Mouse (Mus musculus) urinary bladder, adult 18-20 months (tissue): ENCODE measurements around the gene Mcmbp.
"Not testable (repeated sequence)": the region's sequence is repeated elsewhere in the genome, so short reads cannot be mapped to it uniquely, and the experiment has no call there.

Experiments
- DNase-seq, 2 experiments: peaks; one replicate each; pipeline ENCODE4 v3.0.0; 2022; ENCODE audit warnings: low spot score in 2 of 2, mixed read lengths in 2 of 2

The Mcmbp gene

DNA sequence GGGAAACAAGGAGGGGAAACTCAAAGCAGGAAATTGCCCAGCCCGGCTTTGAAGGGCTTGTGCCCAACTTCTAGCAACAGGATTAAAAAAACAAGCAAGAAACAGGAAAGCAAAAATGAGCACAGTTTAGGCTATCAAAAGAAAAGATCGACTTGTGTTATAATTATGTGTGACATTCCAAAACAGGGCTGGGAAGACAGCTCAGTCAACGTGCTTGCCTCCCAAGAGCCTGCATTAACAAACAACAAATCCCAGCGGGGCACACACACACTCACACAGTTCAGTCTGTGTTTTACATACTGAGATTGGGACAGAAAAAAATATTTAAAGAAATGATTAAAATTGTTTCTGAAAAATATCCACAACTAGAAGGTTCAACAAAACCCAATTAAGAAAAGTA is 22.3 kb downstream of the Mcmbp start:
- no peak for DNase-seq

- peak; percentile 37 to 44 for DNase-seq
These were observed 34.6 kb downstream of the Mcmbp start for GRCm38 (mm10) chr7:128705735-128706134.

GRCm38 (mm10) chr7:128699959-128700358 is 40.3 kb downstream of the Mcmbp start:
- DNase-seq = not testable (repeated sequence)

- DNase-seq = no peak
These were observed 45.4 kb downstream of the Mcmbp start for GRCm38 (mm10) chr7:128694848-128695247.

DNA sequence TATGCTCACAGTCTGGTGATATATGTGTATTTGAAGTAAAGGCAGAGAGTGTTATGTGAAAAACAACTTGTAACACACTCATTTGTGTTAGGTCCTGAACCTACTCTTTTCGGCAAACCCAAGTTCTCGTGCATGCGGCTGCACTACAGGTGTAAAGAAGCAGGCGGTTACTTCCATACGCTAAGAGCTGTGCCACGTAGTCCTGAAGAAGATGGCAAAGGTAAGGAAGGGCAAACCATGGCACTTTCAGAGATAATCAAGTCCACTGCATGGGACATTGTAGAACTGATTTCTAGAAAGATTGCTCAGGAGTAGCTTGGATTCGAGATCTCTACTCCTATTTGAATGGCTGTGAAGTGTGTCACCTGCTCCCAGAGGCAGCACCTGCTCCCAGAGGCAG is 48.1 kb downstream of the Mcmbp start:
- DNase-seq = no peak

GRCm38 (mm10) chr7:128690796-128691195 is 49.5 kb downstream of the Mcmbp start:
- no peak for DNase-seq

DNA sequence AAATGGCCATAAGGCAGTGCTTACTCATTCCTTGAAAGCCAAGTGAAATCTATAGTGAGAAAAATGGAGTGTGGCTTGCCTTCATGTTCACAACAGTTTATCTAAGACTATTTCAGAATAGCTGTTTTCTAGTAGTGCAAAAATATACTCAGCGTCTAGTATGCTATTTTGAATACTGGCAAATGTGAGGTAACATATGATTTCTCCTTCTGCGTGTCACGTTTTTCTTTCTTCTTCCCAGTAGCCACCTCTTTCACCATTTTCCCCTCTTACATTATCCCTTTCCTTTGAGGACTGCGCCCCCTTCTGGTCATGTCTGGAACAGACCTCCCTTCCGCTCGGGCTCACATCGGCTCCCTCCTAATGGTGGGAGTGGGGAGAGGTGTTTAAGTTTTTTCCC is 50.2 kb downstream of the Mcmbp start:
- peak; percentile 57 to 69 for DNase-seq

DNA sequence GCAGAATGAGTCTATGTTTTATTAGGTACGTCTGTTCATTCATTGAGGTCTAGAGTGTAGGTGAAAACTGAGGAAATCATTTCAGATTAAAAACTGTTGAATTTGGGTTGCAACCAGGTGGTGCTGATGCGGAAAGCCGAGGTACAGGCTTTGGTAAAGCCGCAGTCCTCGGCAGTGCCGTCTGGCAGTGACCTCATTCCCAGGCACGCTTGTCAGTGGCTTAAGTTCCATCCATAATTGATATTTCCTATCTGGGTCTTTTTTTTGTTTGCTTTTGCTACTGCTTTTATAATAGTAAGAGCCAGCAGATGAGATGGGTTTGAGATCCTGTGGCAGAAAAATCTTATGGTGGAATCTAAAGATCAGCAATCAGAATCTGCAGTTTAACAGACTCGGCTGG is 50.9 kb downstream of the Mcmbp start:
- DNase-seq = no peak

- peak in 1 of 2 experiments; percentile 60 for DNase-seq
These were observed 52.3 kb downstream of the Mcmbp start for GRCm38 (mm10) chr7:128687821-128688564.

- no peak for DNase-seq
These were observed 61.7 kb downstream of the Mcmbp start for GRCm38 (mm10) chr7:128678546-128678945.

DNA sequence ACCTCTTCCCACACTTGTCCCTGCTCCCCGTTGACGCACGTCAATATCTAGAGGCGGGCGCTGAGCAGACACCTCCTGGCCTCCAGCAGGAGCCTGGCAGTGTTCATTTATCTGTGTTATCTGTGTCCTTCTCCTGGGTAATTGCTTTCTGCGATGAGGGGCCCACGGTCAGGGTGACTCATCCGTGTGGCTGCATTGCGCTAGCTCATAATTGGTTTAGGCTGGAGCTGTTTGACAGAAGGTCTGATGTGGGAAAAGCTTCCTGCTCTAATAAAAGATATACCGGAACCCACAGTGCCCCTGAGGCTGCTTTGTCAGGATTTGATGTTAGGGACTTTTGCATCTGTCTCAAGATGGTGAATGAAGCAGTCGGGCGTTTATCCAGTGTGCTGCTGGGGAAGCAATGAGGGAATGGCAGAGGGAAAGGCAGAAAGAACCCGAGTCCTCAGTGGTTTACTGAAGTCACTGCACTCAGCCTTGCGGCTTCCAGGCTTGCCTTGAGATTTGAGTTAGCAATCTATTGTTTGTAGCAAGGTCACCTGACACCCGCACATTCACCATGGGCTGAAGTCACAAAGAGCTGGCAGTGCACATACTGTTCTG is 67.8 kb downstream of the Mcmbp start:
- peak in 1 of 2 experiments; percentile 11 for DNase-seq

GRCm38 (mm10) chr7:128671952-128672351 is 68.3 kb downstream of the Mcmbp start:
- DNase-seq = no peak

- no peak for DNase-seq
These were observed 71.5 kb downstream of the Mcmbp start for GRCm38 (mm10) chr7:128668831-128669230.

DNA sequence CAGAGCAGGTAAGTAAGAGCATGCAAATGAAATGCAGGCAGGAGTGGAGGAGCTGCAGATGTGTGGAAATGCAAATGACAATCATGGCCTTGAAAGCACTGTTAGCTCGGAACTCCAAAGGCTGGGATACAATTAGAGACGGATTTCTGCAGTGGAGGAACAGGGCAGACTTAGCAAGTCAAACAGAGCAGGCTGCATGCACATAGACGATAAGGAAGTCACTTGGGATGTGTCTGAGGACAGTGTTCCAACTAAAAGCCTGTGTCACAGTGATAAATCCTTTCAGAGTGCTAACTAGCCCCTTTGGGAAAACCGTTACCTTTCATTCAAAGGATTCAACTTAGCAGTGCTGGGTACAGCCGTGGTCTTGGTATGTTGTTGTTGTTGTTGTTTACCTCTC is 72.5 kb downstream of the Mcmbp start:
- no peak for DNase-seq

- DNase-seq = no peak
These were observed 75.4 kb downstream of the Mcmbp start for GRCm38 (mm10) chr7:128664861-128665377.

GRCm38 (mm10) chr7:128663906-128664305 is 76.4 kb downstream of the Mcmbp start:
- DNase-seq = no peak

- DNase-seq = no peak
These were observed 83.3 kb downstream of the Mcmbp start for GRCm38 (mm10) chr7:128656970-128657369.
